Mouse (Mus musculus) NIH3T3 (cell line): ENCODE results near the gene Man2a1.
A peak's percentile ranks its signal among the peaks of the same experiment; 100 is the strongest.

Experiments used
- DNase-seq: peaks from one replicate; pipeline ENCODE4 v3.0.0-alpha.2; 2012; ENCODE audit warnings: low read depth

The Man2a1 gene

DNA sequence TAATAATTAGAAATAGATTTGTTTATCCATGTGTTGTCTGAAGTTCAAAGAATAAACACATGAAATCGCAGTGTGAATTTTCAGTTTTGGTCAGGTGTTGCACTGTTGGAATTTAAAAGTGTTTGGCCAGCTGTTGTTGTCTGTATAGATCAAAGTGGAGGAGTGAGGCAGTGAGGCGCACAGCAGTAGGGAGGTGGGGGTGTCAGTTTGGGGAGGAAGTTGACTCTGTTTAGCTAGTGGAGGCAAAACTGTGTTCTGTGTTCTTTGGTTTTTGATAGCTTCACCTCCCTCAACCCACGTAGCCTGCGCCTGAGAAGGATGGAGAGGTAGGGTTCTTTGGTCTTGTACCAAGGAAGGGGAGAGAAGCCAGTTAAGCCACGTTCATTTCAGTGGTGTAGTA, 28.3 kb downstream of the Man2a1 start:
- DNase-seq, result no peak

DNA sequence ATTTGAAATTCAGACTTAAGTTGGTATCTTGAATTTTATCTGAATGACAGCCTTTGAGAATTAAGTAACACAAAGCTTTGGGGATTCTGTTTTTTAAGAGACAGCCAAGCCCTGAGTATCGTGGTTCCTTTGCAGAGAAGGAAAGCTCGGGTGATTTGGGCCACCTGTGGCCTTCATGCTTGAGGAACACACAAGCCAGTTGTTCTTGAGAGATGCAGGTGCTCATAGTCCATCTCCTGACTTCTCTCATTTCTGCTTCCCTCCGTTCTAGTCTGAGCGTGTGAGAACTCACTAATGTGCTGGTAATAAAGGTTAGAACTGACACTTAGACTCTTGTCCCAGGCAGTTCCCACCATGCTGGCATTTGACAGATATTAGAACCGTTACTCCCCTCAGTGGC, 28.9 kb downstream of the Man2a1 start:
- no peak for DNase-seq

DNA sequence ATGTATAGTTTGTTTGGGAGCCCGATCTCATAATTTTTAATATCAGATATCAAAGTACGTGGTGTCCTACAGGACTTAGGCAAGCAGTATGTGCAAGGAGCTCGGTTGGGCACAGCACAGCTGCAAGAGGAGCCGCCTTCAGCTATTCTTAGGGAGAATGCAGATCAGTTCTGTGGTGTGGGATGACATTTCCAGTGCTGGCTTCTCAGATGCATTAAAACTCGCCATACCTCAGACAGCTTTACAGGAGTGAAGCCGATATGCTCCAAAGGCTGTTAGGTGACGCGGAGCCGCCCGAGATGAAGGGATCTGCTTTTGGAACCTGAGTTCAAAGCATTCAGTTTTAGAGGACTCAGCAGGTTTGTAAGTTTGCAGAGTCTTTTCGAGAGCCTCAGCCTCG, 30.0 kb downstream of the Man2a1 start:
- no peak for DNase-seq

- DNase-seq, result no peak
These were observed 37.5 kb downstream of the Man2a1 start for GRCm38 (mm10) chr17:64637868-64638537.

GRCm38 (mm10) chr17:64641376-64641775, 40.8 kb downstream of the Man2a1 start:
- no peak for DNase-seq

- no peak for DNase-seq
These were observed 43.1 kb downstream of the Man2a1 start for GRCm38 (mm10) chr17:64643644-64644043.

DNA sequence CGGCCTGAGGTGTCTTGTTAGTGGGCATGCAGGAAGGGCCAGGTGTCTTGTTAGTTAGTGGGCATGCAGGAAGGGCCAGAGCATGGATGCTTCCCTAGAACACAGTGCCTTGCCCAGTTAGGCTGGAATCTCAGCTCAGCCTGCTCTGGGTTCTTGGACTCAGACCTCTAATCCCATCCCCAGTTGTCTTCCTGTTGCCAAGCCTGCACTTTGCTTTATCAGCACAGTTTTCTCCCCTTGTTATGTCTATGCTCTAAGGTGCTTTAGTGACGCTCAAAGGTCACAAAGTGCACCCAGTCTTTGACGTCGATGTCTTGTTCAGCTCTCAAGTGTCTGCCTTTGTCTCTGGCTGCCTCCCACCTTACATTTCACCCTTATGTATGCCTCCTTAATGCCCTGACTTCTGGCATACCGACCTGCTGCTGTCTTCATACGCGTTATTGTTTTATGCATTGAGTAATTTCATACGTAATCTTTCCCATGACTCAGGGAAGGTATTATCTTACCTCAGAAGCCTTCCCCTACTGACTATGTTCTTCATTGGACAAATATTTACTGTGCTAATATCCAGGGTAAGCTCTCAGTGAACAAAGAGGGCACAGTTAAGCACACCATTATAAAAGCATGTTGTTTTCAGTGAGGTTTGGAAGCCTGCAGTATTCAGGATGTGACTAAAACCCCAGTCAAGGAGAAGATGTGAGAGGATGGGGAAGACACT, 44.5 kb downstream of the Man2a1 start:
- no peak for DNase-seq

DNA sequence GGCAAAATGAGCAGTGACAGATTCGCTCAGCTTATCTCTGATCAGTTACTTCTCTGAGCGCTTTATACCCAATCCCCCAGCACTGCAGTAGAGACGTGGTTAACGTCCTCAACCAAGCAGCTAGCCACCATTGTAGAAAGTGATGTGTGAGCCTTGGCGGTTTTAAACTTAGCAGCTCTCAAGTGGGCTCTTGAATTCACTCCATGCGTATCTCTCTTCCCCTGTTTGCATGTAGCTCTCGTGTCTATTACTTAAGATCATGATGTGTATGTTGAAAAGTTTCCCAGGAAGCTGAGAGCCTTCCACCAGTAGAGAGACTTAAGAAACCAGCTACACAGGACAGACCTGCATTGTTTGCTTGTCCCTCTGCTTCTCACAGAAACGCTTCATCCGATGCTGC, 46.9 kb downstream of the Man2a1 start:
- no peak for DNase-seq

- DNase-seq, result no peak
These were observed 50.2 kb downstream of the Man2a1 start for GRCm38 (mm10) chr17:64650702-64651101.

- no peak for DNase-seq
These were observed 53.1 kb downstream of the Man2a1 start for GRCm38 (mm10) chr17:64653621-64654020.

- DNase-seq, result no peak
These were observed 59.1 kb downstream of the Man2a1 start for GRCm38 (mm10) chr17:64659682-64660081.

DNA sequence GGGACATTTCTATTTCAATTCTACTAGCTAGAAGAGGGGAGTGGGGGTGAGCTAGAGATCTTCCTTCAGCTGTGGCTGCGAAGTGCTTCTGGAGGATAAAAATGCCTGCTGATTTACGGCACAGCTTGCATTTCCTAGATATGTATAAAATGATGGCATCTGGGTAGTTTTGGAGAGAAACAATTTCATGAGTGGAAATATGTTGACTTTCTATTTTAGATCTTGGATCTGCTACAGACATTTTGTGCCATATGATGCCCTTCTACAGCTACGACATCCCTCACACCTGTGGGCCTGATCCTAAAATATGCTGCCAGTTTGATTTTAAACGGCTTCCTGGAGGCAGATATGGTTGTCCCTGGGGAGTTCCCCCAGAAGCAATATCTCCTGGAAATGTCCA, 66.0 kb downstream of the Man2a1 start:
- no peak for DNase-seq

DNA sequence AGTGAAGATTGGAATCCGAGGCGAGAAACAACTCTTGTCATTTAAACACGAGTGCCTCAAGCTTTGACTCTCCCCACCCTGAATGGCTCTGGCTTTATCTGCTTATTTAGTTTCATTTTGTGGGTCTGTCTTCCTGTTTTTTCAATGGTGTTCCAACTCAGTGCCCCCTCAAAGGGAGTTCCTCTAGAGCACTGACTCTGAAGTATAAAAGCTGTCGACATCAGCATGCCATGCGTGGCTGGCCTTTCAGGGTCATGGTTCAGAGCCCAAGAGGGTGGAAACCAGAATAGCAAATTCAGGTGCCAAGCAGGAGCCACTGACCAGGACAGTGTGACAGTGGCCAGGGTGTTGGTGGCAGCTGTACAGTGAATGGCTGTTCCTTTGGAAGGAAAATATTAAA, 68.0 kb downstream of the Man2a1 start:
- DNase-seq, result no peak

DNA sequence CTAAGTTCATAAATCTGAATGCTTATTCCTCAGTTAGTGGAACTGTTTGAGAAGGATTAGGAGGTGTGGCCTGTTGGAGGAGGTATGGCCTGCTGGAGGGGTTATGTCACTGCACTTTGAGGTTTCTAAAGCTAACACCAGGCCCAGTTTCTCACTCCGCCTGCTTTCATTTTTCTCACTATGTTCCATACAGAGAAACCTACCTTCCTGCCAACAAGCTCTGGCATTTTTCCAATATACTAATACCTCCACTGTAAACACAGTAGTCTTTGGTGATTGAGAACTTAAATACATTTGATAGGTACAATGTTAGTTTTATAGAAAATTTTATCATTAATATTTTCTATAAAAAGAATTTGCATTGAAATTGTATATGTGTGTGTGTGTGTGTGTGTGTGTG, 73.9 kb downstream of the Man2a1 start:
- no peak for DNase-seq

GRCm38 (mm10) chr17:64674980-64675379, 74.4 kb downstream of the Man2a1 start:
- DNase-seq, result no peak

GRCm38 (mm10) chr17:64676735-64677469, 76.4 kb downstream of the Man2a1 start:
- peak; percentile 62 for DNase-seq

GRCm38 (mm10) chr17:64681461-64681860, 80.9 kb downstream of the Man2a1 start:
- no peak for DNase-seq

- DNase-seq, result no peak
These were observed 81.4 kb downstream of the Man2a1 start for GRCm38 (mm10) chr17:64681927-64682326.

DNA sequence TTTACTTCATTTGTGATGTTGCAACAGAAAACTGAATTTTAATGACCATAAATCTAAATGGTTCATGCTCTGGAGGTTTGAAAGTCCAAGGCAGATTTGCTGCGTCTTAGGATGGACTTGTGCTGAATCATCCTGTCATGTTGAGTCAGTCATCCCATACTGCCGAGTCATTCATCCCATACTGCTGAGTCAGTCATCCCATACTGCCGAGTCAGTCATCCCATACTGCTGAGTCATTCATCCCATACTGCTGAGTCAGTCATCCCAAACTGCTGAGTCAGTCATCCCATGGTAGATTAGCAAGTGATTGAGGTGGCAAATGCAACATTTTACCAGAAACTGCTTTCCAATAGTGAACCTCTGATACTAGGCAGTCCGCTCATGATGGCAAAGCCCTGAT, 83.6 kb downstream of the Man2a1 start:
- peak; percentile 59 for DNase-seq

DNA sequence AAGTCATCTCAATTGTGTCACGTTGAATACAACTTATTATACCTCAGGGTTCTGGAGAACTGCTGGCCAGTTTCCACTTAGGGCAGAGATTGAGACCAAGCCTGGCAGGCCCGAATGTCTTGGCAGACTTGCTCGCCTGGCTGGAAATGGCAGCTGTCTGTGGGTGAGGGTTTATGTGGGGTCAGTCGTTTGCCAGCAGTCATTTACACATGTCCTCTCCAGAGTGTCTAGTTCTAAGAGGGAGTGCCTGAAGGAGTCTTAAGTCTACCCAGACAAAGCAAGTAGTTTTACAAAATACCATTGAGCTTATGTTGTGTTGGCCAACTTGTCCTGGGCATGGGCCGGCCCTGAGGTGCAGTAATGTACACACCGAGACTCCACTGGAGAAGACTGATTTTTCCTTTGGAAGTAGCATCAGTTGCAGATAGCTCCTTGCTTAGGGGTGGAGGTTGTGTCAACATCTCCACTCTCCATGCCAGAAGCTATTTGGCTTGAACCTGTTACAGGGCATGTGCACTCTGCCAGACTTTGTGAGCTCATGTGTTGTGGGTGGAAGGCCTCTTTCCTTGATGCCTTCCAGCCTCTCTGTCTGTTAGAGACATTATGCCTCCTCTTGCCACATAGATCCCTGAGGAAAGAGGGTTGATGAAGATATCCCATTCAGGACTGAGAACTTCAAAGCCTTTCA, 84.8 kb downstream of the Man2a1 start:
- no peak for DNase-seq

GRCm38 (mm10) chr17:64689614-64690013, 89.1 kb downstream of the Man2a1 start:
- DNase-seq, result no peak

GRCm38 (mm10) chr17:64697277-64697831, 96.8 kb downstream of the Man2a1 start:
- DNase-seq, result no peak
